Mouse (Mus musculus) CH12.LX (cell line): ENCODE measurements around the gene Fkbp15. TPM values are rescaled to one million over a fixed set of nuclear protein-coding genes. Genes with fewer than 3 reads are reported as not detected.

ENCODE experiments used
- DNase-seq: peaks from one replicate; pipeline ENCODE4 v3.0.0-alpha.2; 2013; ENCODE audit errors: extremely low read depth
- H3K27ac ChIP-seq: 2 replicates; pipeline ENCODE4 v1.5.1; 2012; ENCODE audit warnings: low read depth, mild to moderate bottlenecking, control low read depth, moderate library complexity; ENCODE audit not compliant: insufficient read depth
- H3K27me3 ChIP-seq: replicated peaks from 2 replicates; pipeline ENCODE3; 2012; ENCODE audit warnings: inconsistent platforms
- H3K36me3 ChIP-seq, 2 experiments: replicated peaks in 1 of 2; 2 replicates each; pipeline versions ENCODE3 to v1.6.1; 2012; ENCODE audit warnings: inconsistent platforms in 1 of 2, low read length in 1 of 2, mild to moderate bottlenecking in 1 of 2, mixed read lengths in 1 of 2, moderate library complexity in 1 of 2; ENCODE audit not compliant: control insufficient read depth in 1 of 2, insufficient read depth in 1 of 2
- H3K4me1 ChIP-seq, 2 experiments: 2 replicates each; pipeline ENCODE4 v1.6.1; 2012; ENCODE audit warnings: inconsistent platforms in 1 of 2, moderate library complexity in 1 of 2; ENCODE audit not compliant: insufficient read depth in 2 of 2, control insufficient read depth in 1 of 2
- H3K4me2 ChIP-seq: 2 replicates; pipeline ENCODE4 v1.6.1; 2012; ENCODE audit warnings: low read depth, mild to moderate bottlenecking, control low read depth; ENCODE audit not compliant: poor library complexity, insufficient read depth, severe bottlenecking
- H3K4me3 ChIP-seq, 3 experiments: fragments of 150-350 bp in 1 of 3; sonication (generic) in 1 of 3; replicated peaks in 1 of 3; 2 replicates each; pipeline versions ENCODE3 to v1.5.1; 2011 to 2012; ENCODE audit warnings: low read depth in 2 of 3, low read length in 2 of 3, mild to moderate bottlenecking in 2 of 3, moderate library complexity in 2 of 3, control low read depth in 1 of 3, improper control_type of control experiment in 1 of 3, inconsistent platforms in 1 of 3, mixed read lengths in 1 of 3; ENCODE audit not compliant: poor library complexity in 1 of 3
- H3K79me2 ChIP-seq: replicated peaks from 2 replicates; pipeline ENCODE4 v1.6.1; 2012; ENCODE audit warnings: mild to moderate bottlenecking, moderate library complexity; ENCODE audit not compliant: control insufficient read depth, poor library complexity, insufficient read depth, severe bottlenecking; ENCODE audit errors: extremely low read depth
- H3K9ac ChIP-seq: 2 replicates; pipeline ENCODE4 v1.6.1; 2012; ENCODE audit warnings: low read depth, mild to moderate bottlenecking, control low read depth, moderate library complexity; ENCODE audit not compliant: insufficient read depth
- H3K9me3 ChIP-seq: replicated peaks from 2 replicates; pipeline ENCODE3; 2012; ENCODE audit warnings: low read length, inconsistent platforms, mixed read lengths
- BHLHE40 ChIP-seq: IDR thresholded peaks from 2 replicates; pipeline ENCODE4 v1.6.1; 2011; ENCODE audit warnings: mild to moderate bottlenecking, low read depth, low read length, improper control_type of control experiment
- EP300 ChIP-seq: IDR thresholded peaks from 2 replicates; pipeline ENCODE4 v1.6.1; 2011; ENCODE audit warnings: low read length, improper control_type of control experiment
- HCFC1 ChIP-seq: IDR thresholded peaks from 2 replicates; pipeline ENCODE4 v1.6.1; 2012; ENCODE audit warnings: low read depth, mild to moderate bottlenecking, inconsistent platforms, low read length, improper control_type of control experiment
- IRF4 ChIP-seq: IDR thresholded peaks from 2 replicates; pipeline ENCODE4 v1.6.1; 2014; ENCODE audit warnings: low read depth, mild to moderate bottlenecking, inconsistent platforms, low read length, improper control_type of control experiment
- JUN ChIP-seq: IDR thresholded peaks from 2 replicates; pipeline ENCODE4 v1.6.1; 2011; ENCODE audit warnings: low read depth, mild to moderate bottlenecking, low read length, improper control_type of control experiment, moderate library complexity; ENCODE audit not compliant: insufficient read depth
- JUND ChIP-seq: conservative IDR thresholded peaks from 2 replicates; pipeline ENCODE4 v1.6.1; 2011; ENCODE audit warnings: low read depth, low read length, improper control_type of control experiment
- MAFK ChIP-seq: IDR thresholded peaks from 2 replicates; pipeline ENCODE4 v1.6.1; 2011; ENCODE audit warnings: low read length, improper control_type of control experiment; ENCODE audit not compliant: insufficient replicate concordance
- MAZ ChIP-seq: IDR thresholded peaks from 2 replicates; pipeline ENCODE4 v1.6.1; 2012; ENCODE audit warnings: low read depth, mild to moderate bottlenecking, inconsistent platforms, low read length, improper control_type of control experiment, moderate library complexity
- MEF2A ChIP-seq: IDR thresholded peaks from 2 replicates; pipeline ENCODE4 v1.6.1; 2014; ENCODE audit warnings: low read depth, mild to moderate bottlenecking, inconsistent platforms, low read length, improper control_type of control experiment, borderline replicate concordance
- NRF1 ChIP-seq: IDR thresholded peaks from 2 replicates; pipeline ENCODE4 v1.6.1; 2014; ENCODE audit warnings: low read depth, mild to moderate bottlenecking, inconsistent platforms, low read length, improper control_type of control experiment, moderate library complexity
- POLR2A ChIP-seq: IDR thresholded peaks from 2 replicates; pipeline ENCODE4 v1.6.1; 2011; ENCODE audit warnings: low read depth, mild to moderate bottlenecking, improper control_type of control experiment, low read length
- RAD21 ChIP-seq: IDR thresholded peaks from 2 replicates; pipeline ENCODE4 v1.6.1; 2011; ENCODE audit warnings: low read depth, mild to moderate bottlenecking, low read length, improper control_type of control experiment, moderate library complexity
- RCOR1 ChIP-seq: conservative IDR thresholded peaks from 2 replicates; pipeline ENCODE4 v1.6.1; 2012; ENCODE audit warnings: low read depth, mild to moderate bottlenecking, inconsistent platforms, low read length, improper control_type of control experiment
- SIN3A ChIP-seq: IDR thresholded peaks from 2 replicates; pipeline ENCODE4 v1.6.1; 2012; ENCODE audit warnings: low read length, improper control_type of control experiment, inconsistent platforms
- TCF12 ChIP-seq: IDR thresholded peaks from 2 replicates; pipeline ENCODE4 v1.6.1; 2014; ENCODE audit warnings: low read depth, mild to moderate bottlenecking, inconsistent platforms, low read length, improper control_type of control experiment
- ZNF384 ChIP-seq: IDR thresholded peaks from 2 replicates; pipeline ENCODE4 v1.6.1; 2012; ENCODE audit warnings: low read depth, low read length, improper control_type of control experiment, inconsistent platforms
- dilution Hi-C: fragments of 300-500 bp; cut with MboI; formaldehyde crosslinking; loops from 2 replicates; pipeline ENCODE4 v1.14.3; 2020; ENCODE audit warnings: low sequenced_read_pairs; ENCODE audit not compliant: extremely low pct_unique_long_range_greater_than_20kb, extremely low pct_ligation_motif_present
- in situ Hi-C: fragments of 300-500 bp; cut with MboI; formaldehyde crosslinking; loops from 3 replicates; pipeline ENCODE4 v1.14.3; 2019; ENCODE audit warnings: low sequenced_read_pairs, low pct_ligation_motif_present, low pct_unique_long_range_greater_than_20kb, mixed read lengths
- polyA plus RNA-seq: library from polyadenylated mRNA; unstranded; fragments of >175 nt; gene quantifications from 2 replicates; pipeline ENCODE4 v1.2.1, GENCODE M21; 2012; ENCODE audit warnings: low read depth; ENCODE audit not compliant: insufficient read length
- total RNA-seq, 2 experiments: library from RNA; depleted of rRNA; stranded (reverse); fragments of 300-350 nt in 1 of 2; fragments of >200 nt in 1 of 2; gene quantifications; 2 replicates each; pipeline ENCODE4 v1.2.3; 2012 to 2014

Gene Fkbp15
- total and polyA plus RNA-seq, 3 experiments, result 24.0 to 35.1 (median 30.4) TPM

GRCm38 (mm10) chr4:62314516-62314915 is 45.8 kb downstream of the Fkbp15 start:
- dilution Hi-C loops (no loop called here), in situ Hi-C loops (no loop called here)
- peaks cover 38 to 72% of the 10 kb centered on the region in 2 experiments for H3K36me3 ChIP-seq

GRCm38 (mm10) chr4:62313641-62314211 is 46.6 kb downstream of the Fkbp15 start:
- no peak overlapping the region for H3K27ac ChIP-seq
- no peaks in the 10 kb centered on the region for H3K79me2 ChIP-seq
- dilution Hi-C loops (no loop called here), in situ Hi-C loops (no loop called here)
- H3K27me3 ChIP-seq, result no peaks in the 10 kb centered on the region
- peaks cover 31 to 64% of the 10 kb centered on the region in 2 experiments for H3K36me3 ChIP-seq
- H3K9ac ChIP-seq, result no peak overlapping the region
- H3K9me3 ChIP-seq, result no peaks in the 10 kb centered on the region
- TF ChIP-seq JUND, result no peak
- no peak for TF ChIP-seq TCF12
- no peak for TF ChIP-seq NRF1
- TF ChIP-seq JUN, result no peak
- no peak for TF ChIP-seq MAFK
- TF ChIP-seq ZNF384, result no peak
- TF ChIP-seq, all 38 proteins: peak for 0
- no peak for DNase-seq
- no peak overlapping the region for H3K4me2 ChIP-seq
- no peak overlapping the region for H3K4me3 ChIP-seq
- peaks cover 5 to 46% of the 10 kb centered on the region in 2 experiments; a peak in 3 of 4 replicates for H3K4me1 ChIP-seq

More at GRCm38 (mm10) chr4:62314516-62314915, 45.8 kb downstream of the Fkbp15 start:
- H3K4me3 ChIP-seq, result no peak overlapping the region
- no peak for DNase-seq
- H3K4me1 ChIP-seq, result peaks cover 5 to 46% of the 10 kb centered on the region in 2 experiments; a peak in 3 of 4 replicates
- H3K27ac ChIP-seq, result no peak overlapping the region
- no peak for TF ChIP-seq JUND
- no peak for TF ChIP-seq EP300
- no peak for TF ChIP-seq SIN3A
- TF ChIP-seq MEF2A, result no peak
- TF ChIP-seq IRF4, result no peak
- no peak for TF ChIP-seq MAZ
- no peak for TF ChIP-seq BHLHE40
- no peak for TF ChIP-seq RAD21
- no peak for TF ChIP-seq HCFC1
- TF ChIP-seq POLR2A, result no peak
- no peak for TF ChIP-seq RCOR1
- H3K27me3 ChIP-seq, result no peaks in the 10 kb centered on the region
- H3K9ac ChIP-seq, result no peak overlapping the region
- no peaks in the 10 kb centered on the region for H3K9me3 ChIP-seq
- H3K79me2 ChIP-seq, result no peaks in the 10 kb centered on the region
- H3K4me2 ChIP-seq, result no peak overlapping the region
